Mouse (Mus musculus) heart, embryonic 11.5 days (tissue): ENCODE measurements around the gene Fam213a. TPM values are rescaled to one million over a fixed set of nuclear protein-coding genes. Genes with fewer than 3 reads are reported as not detected.

ENCODE experiments used
- ATAC-seq: fragments of 200-750 bp; cut with Nextera tagmentation; replicated peaks from 2 replicates; pipeline ENCODE4 v1.8.0; 2017; ENCODE audit warnings: moderate library complexity; ENCODE audit not compliant: insufficient number of reproducible peaks, low FRiP score, low TSS enrichment
- H3K27ac ChIP-seq: fragments of 300-500 bp; sonication (generic); 2 replicates; pipeline ENCODE4 v1.5.1; 2014; ENCODE audit warnings: mild to moderate bottlenecking, low read depth, low read length
- H3K27me3 ChIP-seq: fragments of 300-500 bp; sonication (generic); 2 replicates; pipeline ENCODE4 v1.6.1; 2014; ENCODE audit warnings: mild to moderate bottlenecking, low read length, mixed read lengths; ENCODE audit not compliant: control insufficient read depth, insufficient read depth
- H3K36me3 ChIP-seq: fragments of 300-500 bp; sonication (generic); 2 replicates; pipeline ENCODE4 v1.6.1; 2014; ENCODE audit warnings: mild to moderate bottlenecking, low read length, moderate library complexity, mixed read lengths; ENCODE audit not compliant: control insufficient read depth, insufficient read depth
- H3K4me1 ChIP-seq: fragments of 300-500 bp; sonication (generic); 2 replicates; pipeline ENCODE4 v1.6.1; 2014; ENCODE audit warnings: low read length; ENCODE audit not compliant: control insufficient read depth, insufficient read depth
- H3K4me2 ChIP-seq: fragments of 300-500 bp; sonication (generic); 2 replicates; pipeline ENCODE4 v1.6.1; 2014; ENCODE audit warnings: mild to moderate bottlenecking, moderate library complexity
- H3K4me3 ChIP-seq: fragments of 300-500 bp; sonication (generic); 2 replicates; pipeline ENCODE4 v1.5.1; 2014; ENCODE audit warnings: low read depth, low read length
- H3K9ac ChIP-seq: fragments of 300-500 bp; sonication (generic); 2 replicates; pipeline ENCODE4 v1.6.1; 2014; ENCODE audit warnings: mild to moderate bottlenecking, low read depth, low read length, moderate library complexity
- H3K9me3 ChIP-seq: fragments of 300-500 bp; sonication (generic); replicated peaks from 2 replicates; pipeline ENCODE4 v1.6.1; 2016; ENCODE audit warnings: low read length; ENCODE audit not compliant: control insufficient read depth
- WGBS: fragments of 180-500 bp; shearing (Covaris S2); extraction: QIAGEN DNeasy Blood & Tissue Kit; methylation state at CpG from one replicate; pipeline ENCODE4 v1.1.7; 2014; ENCODE audit not compliant: insufficient replicate concordance; 5-methylcytosine and 5-hydroxymethylcytosine counted together
- polyA plus RNA-seq: library from polyadenylated mRNA; unstranded; fragments of >200 nt; fragmentation: Nextera tagmentation; extraction: Ambion mirVana; gene quantifications from 2 replicates; pipeline ENCODE4 v1.2.1, GENCODE M21; 2014

The Fam213a gene
- polyA plus RNA-seq, 1 experiment from 2014 or later = 75.4 TPM

GRCm38 (mm10) chr14:41007641-41008040 is 5.9 kb downstream of the Fam213a start:
- peaks cover 4% of the 10 kb centered on the region; the same call in 1 of the 2 replicates for H3K27me3 ChIP-seq
- no peaks in the 10 kb centered on the region for H3K9me3 ChIP-seq
- H3K27ac ChIP-seq = peak overlapping the region; percentile 51
- ATAC-seq = peak; percentile 69; the same call in 1 of the 2 replicates
- peak overlapping the region; percentile 4 for H3K4me2 ChIP-seq
- H3K4me3 ChIP-seq = no peak overlapping the region
- 13% methylated on average over 5 of the region's 5 CpGs for WGBS
- no peak overlapping the region for H3K9ac ChIP-seq
- H3K36me3 ChIP-seq = no peaks in the 10 kb centered on the region
- peaks cover 24% of the 10 kb centered on the region for H3K4me1 ChIP-seq

- peaks cover 4% of the 10 kb centered on the region; the same call in 1 of the 2 replicates for H3K27me3 ChIP-seq
- H3K4me2 ChIP-seq = peak overlapping the region; percentile 19; the same call in 1 of the 2 replicates
- H3K9me3 ChIP-seq = no peaks in the 10 kb centered on the region
- peak; percentile 63; the same call in 1 of the 2 replicates for ATAC-seq
- H3K4me1 ChIP-seq = peaks cover 24% of the 10 kb centered on the region
- peak overlapping the region; percentile 22; the same call in 1 of the 2 replicates for H3K27ac ChIP-seq
- H3K4me3 ChIP-seq = no peak overlapping the region
- WGBS = 28% methylated on average over 3 of the region's 3 CpGs
- no peak overlapping the region for H3K9ac ChIP-seq
- H3K36me3 ChIP-seq = no peaks in the 10 kb centered on the region
These were observed 6.7 kb downstream of the Fam213a start for GRCm38 (mm10) chr14:41006899-41007298.

GRCm38 (mm10) chr14:41006263-41006662 is 7.3 kb downstream of the Fam213a start:
- H3K9ac ChIP-seq = no peak overlapping the region
- H3K27me3 ChIP-seq = peaks cover 4% of the 10 kb centered on the region; the same call in 1 of the 2 replicates
- no peaks in the 10 kb centered on the region for H3K36me3 ChIP-seq
- 79% methylated on average over 10 of the region's 10 CpGs for whole genome bisulfite sequencing
- peaks cover 24% of the 10 kb centered on the region for H3K4me1 ChIP-seq
- no peak overlapping the region for H3K27ac ChIP-seq
- ATAC-seq = no peak
- H3K4me3 ChIP-seq = no peak overlapping the region
- H3K4me2 ChIP-seq = peak overlapping the region; percentile 0; the same call in 1 of the 2 replicates
- no peaks in the 10 kb centered on the region for H3K9me3 ChIP-seq

- Histone ChIP-seq H3K4me1 (peaks cover 24% of the 10 kb centered on the region), H3K27me3 (peaks cover 4% of the 10 kb centered on the region; the same call in 1 of the 2 replicates), H3K9me3 (no peaks in the 10 kb centered on the region), H3K9ac (no peak overlapping the region), H3K4me3 (no peak overlapping the region), H3K36me3 (no peaks in the 10 kb centered on the region), H3K27ac (no peak overlapping the region), H3K4me2 (no peak overlapping the region)
- no peak for ATAC-seq
- WGBS = 87% methylated on average over 9 of the region's 9 CpGs
These were observed 7.9 kb downstream of the Fam213a start for GRCm38 (mm10) chr14:41005716-41006115.

GRCm38 (mm10) chr14:41004201-41005141 is 9.1 kb downstream of the Fam213a start:
- 19% methylated on average over 22 of the region's 22 CpGs for WGBS
- peaks cover 24% of the 10 kb centered on the region for H3K4me1 ChIP-seq
- no peaks in the 10 kb centered on the region for H3K36me3 ChIP-seq
- peak overlapping the region; percentile 55 for H3K4me2 ChIP-seq
- ATAC-seq = no peak
- peak overlapping the region; percentile 49 for H3K9ac ChIP-seq
- peak overlapping the region; percentile 22; the same call in 1 of the 2 replicates for H3K27ac ChIP-seq
- peaks cover 4% of the 10 kb centered on the region; the same call in 1 of the 2 replicates for H3K27me3 ChIP-seq
- 0 out of 2 replicates have a peak overlapping the region, but pooled peaks have one; percentile 19 for H3K4me3 ChIP-seq
- no peaks in the 10 kb centered on the region for H3K9me3 ChIP-seq

- Histone ChIP-seq H3K9ac (no peak overlapping the region), H3K4me3 (no peak overlapping the region), H3K4me2 (no peak overlapping the region), H3K36me3 (peaks cover 4% of the 10 kb centered on the region; the same call in 1 of the 2 replicates), H3K4me1 (peaks cover 10% of the 10 kb centered on the region), H3K27ac (no peak overlapping the region), H3K9me3 (no peaks in the 10 kb centered on the region), H3K27me3 (peaks cover 4% of the 10 kb centered on the region; the same call in 1 of the 2 replicates)
- WGBS = 78% methylated on average over 5 of the region's 5 CpGs
- no peak for ATAC-seq
These were observed 12.0 kb downstream of the Fam213a start for GRCm38 (mm10) chr14:41001576-41001975.

- ATAC-seq = no peak
- WGBS = 80% methylated on average over 4 of the region's 4 CpGs
- no peak overlapping the region for H3K27ac ChIP-seq
These were observed 12.8 kb downstream of the Fam213a start for GRCm38 (mm10) chr14:41000801-41001200.

GRCm38 (mm10) chr14:40999904-41000645 is 13.5 kb downstream of the Fam213a start:
- 82% methylated on average over 7 of the region's 7 CpGs for WGBS
- Histone ChIP-seq H3K9ac (no peak overlapping the region), H3K27ac (no peak overlapping the region)

More at GRCm38 (mm10) chr14:41000801-41001200, 12.8 kb downstream of the Fam213a start:
- Histone ChIP-seq H3K36me3 (peaks cover 4% of the 10 kb centered on the region; the same call in 1 of the 2 replicates), H3K9me3 (no peaks in the 10 kb centered on the region), H3K4me1 (peaks cover 10% of the 10 kb centered on the region; the same call in 1 of the 2 replicates), H3K4me2 (no peak overlapping the region), H3K27me3 (peaks cover 4% of the 10 kb centered on the region; the same call in 1 of the 2 replicates), H3K9ac (no peak overlapping the region), H3K4me3 (no peak overlapping the region)

More at GRCm38 (mm10) chr14:40999904-41000645, 13.5 kb downstream of the Fam213a start:
- Histone ChIP-seq H3K4me1 (peaks cover 10% of the 10 kb centered on the region; the same call in 1 of the 2 replicates), H3K27me3 (no peaks in the 10 kb centered on the region), H3K36me3 (peaks cover 4% of the 10 kb centered on the region; the same call in 1 of the 2 replicates), H3K4me3 (no peak overlapping the region), H3K9me3 (no peaks in the 10 kb centered on the region), H3K4me2 (no peak overlapping the region)
- no peak for ATAC-seq
